Mouse (Mus musculus): ENCODE measurements around the gene Hbs1l. TPM values are rescaled to one million over a fixed set of nuclear protein-coding genes. Genes with fewer than 3 reads are reported as not detected.

Gene Hbs1l
- polyA plus RNA-seq (2014; fragmentation: Illumina TruSeq; extraction: RNeasy Lipid Tissue Mini Kit (QIAGEN cat#74804); ENCODE audit: insufficient read depth, low read depth, low replicate concordance): 22.4 TPM

DNA sequence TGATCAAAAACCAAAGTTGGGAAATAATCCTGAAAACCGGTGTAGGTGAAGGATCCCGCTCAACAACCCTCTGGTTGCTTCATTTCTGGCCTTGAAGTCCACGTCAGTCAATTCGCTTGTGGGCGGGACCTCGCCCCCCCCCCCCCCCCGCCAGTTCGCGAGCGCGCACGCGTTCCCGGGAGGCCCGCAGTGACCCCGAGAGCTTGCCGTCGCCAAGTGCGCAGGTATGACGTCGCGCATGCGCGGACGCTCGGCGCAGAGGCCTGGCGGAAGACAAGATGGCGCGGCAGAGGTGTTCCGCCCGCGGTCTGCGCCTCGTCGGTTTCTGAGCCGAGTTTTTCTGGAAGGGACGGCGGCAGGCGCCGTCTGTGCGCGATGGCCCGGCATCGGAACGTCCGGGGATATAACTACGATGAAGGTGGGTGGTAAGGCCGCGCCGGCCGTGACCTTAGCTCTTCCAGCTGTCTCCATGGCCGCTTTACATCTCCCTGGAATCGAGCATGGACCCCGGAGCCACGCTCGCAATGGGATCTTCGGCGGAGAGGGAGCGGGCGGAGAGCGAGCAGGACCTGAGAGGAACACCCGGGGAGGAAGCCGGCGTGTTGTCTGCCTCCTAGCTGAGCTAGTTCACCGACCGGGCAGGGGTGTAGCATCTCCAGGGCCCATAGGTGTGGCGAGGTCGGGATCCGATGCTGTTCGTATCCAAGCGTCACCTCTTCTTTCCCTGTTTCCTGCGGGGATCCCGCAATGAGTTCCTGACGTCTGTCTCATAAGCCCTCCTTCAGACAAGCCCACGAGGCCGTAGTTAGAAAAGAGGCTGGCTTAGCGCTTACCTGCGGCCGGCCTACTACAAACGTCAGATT is at the start of gene Hbs1l:
Hbs1l (plus strand) TSS at position 221 of the 863 bp plus-strand sequence.

DNA sequence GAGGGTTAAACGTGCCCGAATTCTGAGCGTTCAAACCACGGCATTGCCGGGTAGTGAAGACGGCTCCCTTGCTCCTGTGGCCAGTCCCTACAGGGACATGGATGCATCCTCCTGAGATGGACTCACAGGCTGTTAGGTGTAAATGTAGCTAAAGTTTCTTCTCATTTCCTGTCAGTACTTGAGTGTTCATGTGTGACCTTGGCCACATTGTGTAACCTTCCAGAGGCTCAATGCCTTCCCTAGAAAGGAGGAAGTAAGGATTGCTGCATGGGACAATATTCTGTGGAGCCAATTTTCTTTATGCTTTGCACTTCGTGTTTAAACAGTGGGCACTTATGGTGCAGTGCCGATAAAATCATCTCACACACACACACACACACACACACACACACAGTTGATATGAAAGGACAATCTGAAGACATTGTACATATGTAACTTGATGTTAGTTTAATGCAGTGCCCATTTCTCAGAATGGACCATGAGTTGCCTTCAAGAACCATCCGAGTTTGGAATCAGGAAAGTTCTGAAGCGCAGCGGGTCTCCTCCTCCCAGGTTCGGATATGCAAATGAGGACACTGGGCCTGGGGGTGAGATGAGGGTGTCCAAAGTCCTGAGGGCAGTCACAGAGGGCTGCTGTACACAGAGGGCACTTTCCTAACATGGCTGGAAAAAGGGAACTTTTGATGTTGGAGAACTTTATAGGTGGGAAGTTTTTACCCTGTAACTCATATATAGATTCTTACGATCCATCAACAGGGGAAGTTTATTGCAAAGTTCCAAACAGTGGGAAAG is 81.1 kb downstream of the Hbs1l start, which contains the start of gene Aldh8a1:
Aldh8a1 (plus strand) TSS at position 610 of the 792 bp plus-strand sequence.

Other genes starting within 250 kb of the Hbs1l start
- 3.1 TPM for gene Myb, start 135.0 kb upstream of the Hbs1l start, polyA plus RNA-seq (2014; fragmentation: Illumina TruSeq; extraction: RNeasy Lipid Tissue Mini Kit (QIAGEN cat#74804); ENCODE audit: insufficient read depth, low read depth, low replicate concordance)
- not detected for gene Aldh8a1, start 81.3 kb downstream of the Hbs1l start, polyA plus RNA-seq (2014; fragmentation: Illumina TruSeq; extraction: RNeasy Lipid Tissue Mini Kit (QIAGEN cat#74804); ENCODE audit: insufficient read depth, low read depth, low replicate concordance)